Mouse (Mus musculus) left cerebral cortex, postnatal 36 days (tissue): ENCODE data around the gene Zic4. TPM values are rescaled to one million over a fixed set of nuclear protein-coding genes. Genes with fewer than 3 reads are reported as not detected.

ENCODE experiments used
- DNase-seq, 2 experiments: peaks; one replicate each; pipeline ENCODE4 v3.0.0; 2021 to 2022; ENCODE audit warnings: low spot score in 2 of 2, mixed read lengths in 1 of 2
- intact Hi-C: fragments of 180-260 bp; cut with DNase I; formaldehyde crosslinking; loops from one replicate; pipeline ENCODE4 v1.15.1; 2025
- total RNA-seq, 2 experiments: library from RNA; stranded (reverse); gene quantifications; 2 replicates each; pipeline ENCODE4 v1.2.3; 2021

Gene Zic4
- 1 to 10 TPM; 2.8 to 4.7 TPM for total RNA-seq

DNA sequence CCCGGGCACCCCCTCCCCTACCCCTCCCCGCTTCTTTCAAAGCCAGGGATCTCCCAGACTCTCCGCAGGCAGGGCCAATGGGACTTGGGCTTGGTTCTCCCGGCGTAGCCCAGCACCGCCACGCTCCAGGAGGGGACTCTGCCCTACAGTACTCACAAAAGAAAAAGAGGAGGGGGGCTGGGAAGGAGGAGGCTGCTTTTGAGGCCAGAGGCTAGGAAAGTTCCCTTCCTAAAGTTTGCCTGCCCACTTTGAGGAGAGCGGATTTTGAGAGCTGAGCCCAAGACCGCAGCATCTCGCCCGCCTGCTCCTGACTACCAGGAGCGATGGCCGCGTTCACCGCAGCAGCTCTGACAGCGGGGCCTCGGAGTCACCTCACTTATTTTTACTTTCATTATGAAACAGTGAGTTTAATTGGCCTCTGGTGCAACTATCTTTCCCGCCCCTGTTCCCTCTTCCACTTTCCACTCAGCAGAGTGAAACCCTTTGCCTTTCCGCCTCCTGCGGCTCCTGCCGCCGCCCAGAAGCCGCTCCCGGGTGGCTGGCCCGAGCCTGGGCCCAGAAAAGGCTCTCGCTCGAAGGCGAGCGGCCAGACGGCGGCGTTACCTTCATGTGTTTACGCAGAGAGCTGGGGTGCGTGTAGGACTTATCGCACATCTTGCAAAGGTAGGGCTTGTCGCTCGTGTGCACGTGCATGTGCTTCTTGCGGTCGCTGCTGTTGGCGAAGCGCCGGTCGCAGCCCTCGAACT, at the start of gene Zic4:
Zic4 (plus strand) TSS at position 558 of the 746 bp plus-strand sequence.
- no peak for DNase-seq
- intact Hi-C loops: loop anchor here (5.0 to 10.0 kb wide), 3 partner anchors 45 to 1477 kb away; no protein-coding TSS in a partner anchor

GRCm38 (mm10) chr9:91347591-91347990, 14.6 kb upstream of the Zic4 start:
- no peak for DNase-seq
- intact Hi-C loops: no loop called here

- no peak for DNase-seq
- intact Hi-C loops: no loop called here
Measured at GRCm38 (mm10) chr9:91348746-91349145, 13.5 kb upstream of the Zic4 start.

GRCm38 (mm10) chr9:91350211-91350791, 11.9 kb upstream of the Zic4 start:
- DNase-seq: no peak
- intact Hi-C loops: loop anchor here (10.0 kb wide), 1 partner anchor 216 kb away; no protein-coding TSS in a partner anchor

DNA sequence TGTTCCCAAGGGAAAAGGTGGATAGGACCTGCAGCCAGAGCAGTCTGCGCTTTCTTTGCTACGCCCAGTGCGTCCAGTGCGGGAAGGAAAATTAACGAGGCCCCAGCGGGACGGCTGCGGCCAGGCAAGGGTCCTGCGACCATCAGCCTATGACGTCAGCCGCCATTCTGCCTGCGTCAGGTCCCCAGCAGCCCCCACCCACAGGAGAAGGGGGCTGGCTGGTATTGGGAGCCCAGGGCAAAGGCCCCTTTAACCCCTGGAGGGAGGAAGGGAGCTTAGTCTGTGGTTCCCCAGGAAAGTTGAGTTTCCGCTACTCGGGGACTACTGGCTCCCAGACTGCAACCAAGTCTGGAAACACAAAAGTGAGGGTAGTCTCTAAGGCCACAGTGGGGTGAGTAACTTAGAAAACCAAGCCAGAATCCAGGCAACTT, 11.3 kb upstream of the Zic4 start:
- DNase-seq: no peak
- intact Hi-C loops: loop anchor here (10.0 kb wide), 1 partner anchor 216 kb away; no protein-coding TSS in a partner anchor

GRCm38 (mm10) chr9:91351361-91351760, 10.9 kb upstream of the Zic4 start:
- intact Hi-C loops: loop anchor here (10.0 kb wide), 1 partner anchor 217 kb away; no protein-coding TSS in a partner anchor
- DNase-seq: no peak

DNA sequence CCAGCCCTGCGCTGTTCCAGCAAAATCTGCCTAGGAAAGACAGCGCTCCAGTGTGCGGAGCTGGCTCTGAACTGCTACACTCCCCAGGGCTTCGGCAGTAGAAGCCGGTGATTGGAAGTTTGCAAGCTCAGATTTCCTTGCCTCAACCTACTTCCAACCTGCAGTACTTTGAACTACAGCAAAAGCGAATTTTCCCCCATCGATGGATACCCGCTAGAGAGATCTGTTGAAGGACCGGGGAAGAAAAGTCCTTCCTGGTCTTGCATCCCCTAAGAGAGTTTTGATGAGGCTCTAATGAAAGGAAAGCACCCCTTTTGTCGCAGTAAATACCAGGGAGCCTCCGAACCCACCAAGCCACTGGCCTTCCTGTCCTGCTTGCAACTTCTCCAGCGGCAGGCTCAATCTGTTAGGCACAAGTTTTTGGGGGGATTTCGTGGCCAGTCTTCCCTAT, 10.2 kb upstream of the Zic4 start:
- no peak for DNase-seq
- intact Hi-C loops: loop anchor here (10.0 kb wide), 1 partner anchor 217 kb away; no protein-coding TSS in a partner anchor

DNA sequence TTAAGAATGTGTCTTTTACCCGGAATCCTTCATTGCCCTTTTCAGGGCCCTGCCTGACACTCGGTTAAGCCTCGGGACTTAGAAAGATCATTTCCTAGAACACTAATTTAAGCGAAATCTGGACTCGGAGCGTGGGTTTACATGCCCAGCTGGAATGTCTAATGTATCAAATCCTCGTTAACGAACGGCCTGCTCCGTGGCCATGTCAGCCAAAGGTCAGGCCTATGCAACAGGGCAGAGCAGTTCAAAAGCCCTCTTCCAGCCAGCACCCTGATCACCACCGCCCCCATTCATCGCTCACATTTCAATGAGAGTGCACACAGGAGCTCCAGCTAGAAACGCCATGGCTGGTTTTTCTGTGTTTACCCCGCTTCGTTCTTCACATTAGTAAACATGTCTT, 9.4 kb upstream of the Zic4 start:
- DNase-seq: no peak
- intact Hi-C loops: loop anchor here (10.0 kb wide), 1 partner anchor 218 kb away; no protein-coding TSS in a partner anchor

DNA sequence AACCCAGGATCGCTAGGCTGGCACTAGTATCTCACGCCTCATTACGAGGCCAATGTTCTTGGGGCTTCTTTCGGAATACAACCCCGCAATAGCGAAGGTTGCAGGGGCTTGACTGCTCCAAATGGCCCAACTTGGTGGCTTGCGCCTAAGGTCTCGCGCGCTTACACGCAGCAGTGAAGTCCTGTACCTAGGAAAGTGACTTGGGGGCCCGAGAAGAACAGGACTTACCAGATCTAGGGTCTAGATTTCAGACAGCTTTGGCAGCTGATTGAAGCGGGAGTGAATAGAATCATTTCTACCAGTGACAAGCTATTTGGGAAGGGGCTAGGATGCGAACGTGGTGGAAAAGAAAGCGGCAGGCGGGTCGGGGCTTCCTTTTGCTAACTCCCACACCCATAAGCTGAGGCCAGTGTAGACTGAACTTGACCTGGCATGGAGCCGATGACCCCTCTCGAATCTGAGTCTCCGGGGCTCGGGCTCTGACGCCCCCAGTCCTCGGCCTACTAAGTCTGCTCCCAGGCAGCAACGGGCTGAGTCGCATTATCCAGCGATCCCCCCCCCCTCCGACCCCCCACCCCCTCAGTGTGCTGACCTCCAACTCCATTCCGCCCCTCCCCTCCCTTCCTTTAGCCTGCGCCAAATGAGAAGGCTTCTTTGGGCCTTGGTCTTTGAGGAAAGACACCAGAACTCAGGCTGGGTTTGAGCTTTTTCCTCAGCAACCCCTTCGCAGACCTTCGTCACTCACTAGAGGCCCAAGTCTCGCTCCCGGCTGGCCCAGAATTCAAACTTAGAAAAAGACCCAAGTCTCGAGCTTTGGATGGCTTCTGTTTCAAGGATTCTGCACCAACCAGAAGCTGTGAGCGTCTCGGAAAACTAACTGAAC, 8.4 kb upstream of the Zic4 start:
- DNase-seq: no peak
- intact Hi-C loops: loop anchor here (10.0 kb wide), 1 partner anchor 219 kb away; no protein-coding TSS in a partner anchor

- no peak for DNase-seq
- intact Hi-C loops: loop anchor here (10.0 kb wide), 1 partner anchor 220 kb away; no protein-coding TSS in a partner anchor
Measured at GRCm38 (mm10) chr9:91354434-91355269, 7.6 kb upstream of the Zic4 start.

- intact Hi-C loops: loop anchor here (10.0 kb wide), 1 partner anchor 220 kb away; no protein-coding TSS in a partner anchor
- DNase-seq: no peak
Measured at GRCm38 (mm10) chr9:91355270-91355589, 7.0 kb upstream of the Zic4 start.

DNA sequence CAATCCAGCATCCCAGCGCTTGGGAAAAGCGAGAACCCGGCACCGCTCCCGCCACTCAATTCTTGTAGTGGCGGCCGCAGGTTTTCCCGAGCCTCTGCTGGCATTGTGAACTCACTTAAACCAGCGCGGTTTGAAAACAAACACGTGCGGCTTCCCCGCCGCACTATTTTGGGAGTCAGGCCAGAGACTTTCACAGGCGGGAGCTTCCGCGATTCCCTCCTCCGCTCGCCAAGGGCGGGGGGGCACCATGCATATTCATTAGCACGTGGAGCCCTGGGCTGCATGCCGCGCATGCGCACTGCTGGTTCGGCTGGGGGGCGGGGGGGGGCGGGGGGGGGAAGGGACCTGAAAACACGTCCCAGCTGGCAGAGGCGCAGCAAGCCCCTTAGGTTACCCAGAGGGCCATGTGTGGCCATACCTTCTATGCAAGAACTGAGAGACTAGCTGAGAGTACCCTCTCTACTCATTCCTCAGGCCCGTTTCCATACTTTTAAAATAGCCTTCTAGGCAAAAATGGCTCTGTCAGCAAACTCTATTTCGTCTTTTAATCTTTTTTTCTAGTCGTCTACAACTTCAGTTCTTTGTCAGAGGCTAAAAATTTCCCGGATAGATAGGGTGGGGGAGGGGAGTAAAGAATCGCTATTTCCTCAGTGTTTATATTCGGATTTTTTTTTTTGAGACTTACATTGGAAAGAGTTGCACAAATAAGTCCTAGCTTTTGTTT, 6.4 kb upstream of the Zic4 start:
- DNase-seq: no peak
- intact Hi-C loops: loop anchor here (10.0 kb wide), 1 partner anchor 221 kb away; no protein-coding TSS in a partner anchor

DNA sequence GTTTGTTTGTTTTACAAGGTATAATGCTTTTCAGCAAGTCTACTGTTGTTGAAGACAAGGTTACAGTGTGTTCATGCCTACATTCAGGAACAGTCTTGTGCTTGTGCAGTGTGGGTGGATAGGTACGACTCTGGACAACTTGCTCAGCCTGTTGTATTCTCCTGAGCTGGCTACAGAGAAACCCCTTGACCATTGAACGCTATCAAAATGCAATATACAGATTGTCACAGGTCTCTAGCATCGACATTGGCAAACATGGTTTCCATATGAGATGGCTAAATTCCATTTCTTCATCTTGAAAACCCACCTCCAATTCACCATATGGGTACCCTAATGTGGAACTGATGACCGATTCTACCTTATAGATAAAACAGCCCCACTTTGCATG, 5.9 kb upstream of the Zic4 start:
- no peak for DNase-seq
- intact Hi-C loops: loop anchor here (10.0 kb wide), 1 partner anchor 222 kb away; no protein-coding TSS in a partner anchor

- intact Hi-C loops: loop anchor here (10.0 kb wide), 1 partner anchor 223 kb away; no protein-coding TSS in a partner anchor
- DNase-seq: no peak
Measured at GRCm38 (mm10) chr9:91357321-91357720, 4.9 kb upstream of the Zic4 start.

- intact Hi-C loops: loop anchor here (2.0 to 10.0 kb wide), 2 partner anchors 22 to 224 kb away; no protein-coding TSS in a partner anchor
Measured at GRCm38 (mm10) chr9:91358851-91359687, 3.1 kb upstream of the Zic4 start.

DNA sequence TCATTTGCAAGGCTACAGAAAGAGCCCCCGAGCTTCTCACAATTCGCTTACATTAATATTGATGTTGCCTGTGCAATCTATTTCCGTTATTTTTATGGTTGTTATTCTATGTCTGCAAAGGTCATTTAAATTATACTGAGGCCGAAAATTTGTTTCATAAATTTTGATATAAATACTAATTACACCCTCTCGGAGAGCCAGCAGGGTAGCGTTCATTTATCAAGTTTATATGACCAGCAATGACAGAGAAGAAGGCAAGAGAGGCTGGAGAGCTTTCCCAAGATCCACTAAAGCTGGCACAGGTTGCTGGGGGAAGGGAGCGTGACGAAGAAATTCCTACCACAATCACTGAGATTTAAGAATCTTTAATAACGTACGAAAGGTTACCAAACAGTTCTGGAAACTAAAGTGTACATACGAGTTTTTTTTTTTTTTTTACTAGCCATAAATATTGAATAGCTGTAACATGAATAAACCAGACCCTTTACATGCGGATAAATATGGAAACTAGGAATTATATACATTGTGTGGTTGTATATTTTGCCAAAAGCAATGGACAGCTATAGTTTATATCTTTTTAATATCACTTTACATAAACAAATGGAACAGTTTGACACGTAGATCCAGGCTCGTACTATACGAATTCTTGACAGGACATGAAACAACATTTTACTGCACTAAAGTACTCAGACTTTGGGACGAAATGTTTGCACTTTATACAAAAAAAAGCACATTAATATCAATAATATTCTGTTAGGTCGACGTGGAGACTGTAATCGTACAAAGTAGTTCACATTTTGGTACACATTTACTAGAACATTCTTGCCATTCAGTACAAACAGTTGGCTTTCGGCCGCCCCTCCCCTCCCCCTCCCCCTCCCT, 1.8 kb upstream of the Zic4 start:
- intact Hi-C loops: loop anchor here (5.0 to 10.0 kb wide), 3 partner anchors 47 to 1476 kb away; no protein-coding TSS in a partner anchor
- no peak for DNase-seq

More at GRCm38 (mm10) chr9:91358851-91359687, 3.1 kb upstream of the Zic4 start:
- no peak for DNase-seq
